Mouse (Mus musculus) limb, embryonic 15.5 days (tissue): ENCODE measurements around the gene Tcf7. TPM values are rescaled to one million over a fixed set of nuclear protein-coding genes. Genes with fewer than 3 reads are reported as not detected.

Experiments
- polyA plus RNA-seq: library from polyadenylated mRNA; unstranded; fragments of >200 nt; fragmentation: Nextera tagmentation; extraction: Ambion mirVana; gene quantifications from 2 replicates; pipeline ENCODE4 v1.2.1, GENCODE M21; 2015

Tcf7 gene
- polyA plus RNA-seq, 1 experiment from 2014 or later = 9.8 TPM

Other genes starting within 250 kb of the Tcf7 start
- 64.4 and 73.9 TPM in 2 replicates for gene Ppp2ca, start 184.3 kb downstream of the Tcf7 start, polyA plus RNA-seq
- gene Olfr1373, start 137.5 kb downstream of the Tcf7 start, polyA plus RNA-seq = not detected in 2 replicates
- not detected in 2 replicates for gene Olfr1371, start 69.0 kb downstream of the Tcf7 start, polyA plus RNA-seq
- 702 and 744 TPM in 2 replicates for gene Skp1a, start 51.0 kb downstream of the Tcf7 start, polyA plus RNA-seq
- gene Vdac1, start 77.8 kb upstream of the Tcf7 start, polyA plus RNA-seq = 280 and 287 TPM in 2 replicates
- 197 and 206 TPM in 2 replicates for gene 9530068E07Rik, start 113.4 kb upstream of the Tcf7 start, polyA plus RNA-seq